Mouse (Mus musculus): ENCODE data around the gene Shkbp1. TPM values are rescaled to one million over a fixed set of nuclear protein-coding genes. Genes with fewer than 3 reads are reported as not detected.

Gene Shkbp1
- polyA plus RNA-seq, 1 experiment from 2014 or later: 38.8 TPM

DNA sequence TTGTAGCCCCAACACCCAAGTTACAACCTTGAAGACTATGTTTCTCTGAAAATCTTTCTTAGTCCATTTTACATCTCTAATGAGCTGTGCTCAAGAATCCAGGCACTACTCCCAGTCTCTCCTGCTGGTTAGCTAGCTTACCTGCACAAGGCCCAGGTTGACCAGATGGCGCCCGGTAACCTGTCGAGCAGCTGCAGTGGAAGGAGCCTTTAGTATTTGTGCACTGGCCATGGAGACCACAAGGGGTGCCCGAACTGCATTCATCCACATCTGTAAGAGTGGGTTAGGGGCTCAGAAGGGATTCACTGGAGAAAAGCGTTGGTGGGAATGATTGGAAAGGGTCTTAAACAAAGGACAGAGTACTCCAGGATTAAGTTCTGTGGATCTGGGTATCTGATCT, 32.8 kb downstream of the Shkbp1 start:
- 93% methylated on average over 5 of the region's 5 CpGs for WGBS
- Histone ChIP-seq H3K4me1 (peaks cover 6% of the 10 kb centered on the region), H3K9me3 (no peaks in the 10 kb centered on the region), H3K27me3 (replicated peaks) (peaks cover 10% of the 10 kb centered on the region; the same call in 1 of the 2 replicates), H3K4me2 (no peak overlapping the region), H3K4me3 (replicated peaks) (no peak overlapping the region), H3K9ac (no peak overlapping the region), H3K27ac (no peak overlapping the region), H3K36me3 (peaks cover 42% of the 10 kb centered on the region)
- ATAC-seq (ENCODE audit: insufficient read depth, low FRiP score, low read depth): no peak

DNA sequence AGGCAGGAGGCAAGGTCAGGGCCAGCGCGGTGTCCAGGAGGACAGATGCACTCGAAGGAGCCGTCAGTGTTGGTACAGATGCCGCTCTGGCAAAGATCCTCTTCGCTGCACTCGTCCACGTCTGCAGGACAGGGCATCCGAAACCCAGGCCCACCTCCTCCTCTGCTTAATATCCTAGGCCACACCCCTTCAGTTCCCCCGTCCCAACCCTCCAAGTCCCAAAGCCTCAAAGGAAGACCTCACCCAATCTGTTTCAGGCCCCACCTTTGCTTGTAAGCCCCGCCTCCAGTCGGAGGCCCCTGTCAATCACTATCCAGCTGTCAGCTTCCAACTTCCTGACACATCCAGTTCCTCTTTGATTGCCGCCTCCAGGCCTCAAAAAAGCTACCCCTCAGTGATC, 33.5 kb downstream of the Shkbp1 start:
- no peak overlapping the region for H3K4me3 ChIP-seq (replicated peaks)
- H3K27me3 ChIP-seq (replicated peaks): peaks cover 8% of the 10 kb centered on the region; the same call in 1 of the 2 replicates
- peaks cover 6% of the 10 kb centered on the region for H3K4me1 ChIP-seq
- no peaks in the 10 kb centered on the region for H3K9me3 ChIP-seq
- no peak overlapping the region for H3K27ac ChIP-seq
- WGBS: 28% methylated on average over 13 of the region's 13 CpGs
- H3K4me2 ChIP-seq: no peak overlapping the region
- ATAC-seq (ENCODE audit: insufficient read depth, low FRiP score, low read depth): no peak
- H3K36me3 ChIP-seq: peaks cover 41% of the 10 kb centered on the region
- H3K9ac ChIP-seq: no peak overlapping the region

DNA sequence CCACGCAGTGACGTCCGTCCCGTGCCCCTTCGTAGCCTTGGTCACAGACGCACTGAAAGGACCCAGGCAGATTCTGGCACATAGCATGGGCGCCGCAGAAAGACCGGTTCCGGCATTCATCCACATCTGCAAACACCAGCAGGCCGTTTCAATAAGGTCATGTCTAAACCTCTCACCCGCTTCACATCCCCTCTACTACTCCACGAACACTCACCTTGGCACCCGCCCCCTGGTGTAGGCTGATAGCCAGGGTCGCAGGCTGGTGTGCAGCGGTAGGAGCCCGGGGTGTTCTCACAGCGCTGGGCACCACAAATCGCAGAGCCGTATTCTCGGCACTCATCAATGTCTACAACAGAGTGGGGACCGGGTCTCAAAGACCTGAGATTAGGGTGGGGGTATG, 36.4 kb downstream of the Shkbp1 start:
- no peak overlapping the region for H3K9ac ChIP-seq
- H3K27ac ChIP-seq: no peak overlapping the region
- H3K36me3 ChIP-seq: peaks cover 49% of the 10 kb centered on the region
- no peaks in the 10 kb centered on the region for H3K27me3 ChIP-seq (replicated peaks)
- H3K4me3 ChIP-seq (replicated peaks): no peak overlapping the region
- ATAC-seq (ENCODE audit: insufficient read depth, low FRiP score, low read depth): no peak
- H3K4me1 ChIP-seq: no peaks in the 10 kb centered on the region
- H3K4me2 ChIP-seq: no peak overlapping the region
- no peaks in the 10 kb centered on the region for H3K9me3 ChIP-seq
- WGBS: 90% methylated on average over 22 of the region's 22 CpGs

DNA sequence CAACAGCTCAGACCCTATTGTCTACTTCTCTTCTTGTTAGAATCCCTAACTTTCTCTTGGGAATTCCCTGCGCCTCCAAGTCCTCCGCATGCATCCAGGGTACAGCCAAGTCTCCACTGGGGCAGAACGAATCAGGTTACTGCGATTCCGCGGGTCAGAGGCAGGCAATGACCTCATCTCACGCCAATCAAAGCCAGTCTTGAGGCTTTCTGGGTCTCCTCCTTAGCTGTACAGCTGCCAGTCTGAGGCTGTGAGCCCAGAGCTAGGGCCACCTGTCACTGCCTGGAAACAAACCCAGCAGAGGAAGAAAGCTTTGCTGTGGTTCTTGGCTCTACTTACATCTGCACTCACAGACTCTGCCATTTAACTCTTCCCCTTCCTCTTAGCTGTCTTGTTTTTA, 39.9 kb downstream of the Shkbp1 start:
- Histone ChIP-seq H3K4me1 (peaks cover under 1% of the 10 kb centered on the region; the same call in 1 of the 2 replicates), H3K4me3 (replicated peaks) (no peak overlapping the region), H3K9me3 (no peaks in the 10 kb centered on the region), H3K9ac (no peak overlapping the region), H3K4me2 (no peak overlapping the region; the same call in 1 of the 2 replicates), H3K27me3 (replicated peaks) (no peaks in the 10 kb centered on the region), H3K36me3 (peaks cover 47% of the 10 kb centered on the region), H3K27ac (no peak overlapping the region)
- ATAC-seq (ENCODE audit: insufficient read depth, low FRiP score, low read depth): no peak
- 56% methylated on average over 7 of the region's 7 CpGs for WGBS

DNA sequence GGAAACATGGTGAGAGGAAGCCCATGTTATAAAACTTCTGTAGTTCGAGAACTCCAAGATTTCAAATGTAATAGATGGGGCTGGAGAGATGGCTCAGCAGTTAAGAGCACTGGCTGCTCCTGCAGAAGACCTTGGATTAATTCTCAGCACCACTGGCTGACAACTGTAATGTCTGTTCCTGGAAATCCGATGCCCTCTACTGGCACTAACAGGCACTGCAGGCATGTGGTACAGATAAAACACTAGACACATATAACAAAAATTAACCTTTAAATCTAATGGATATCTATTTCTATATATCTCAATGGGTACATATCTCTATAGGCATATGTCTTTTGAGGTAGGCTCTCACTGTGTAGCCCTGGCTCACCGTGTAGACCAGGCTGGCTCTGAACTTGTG, 41.4 kb downstream of the Shkbp1 start:
- no peak overlapping the region for H3K27ac ChIP-seq
- no peak overlapping the region for H3K4me3 ChIP-seq (replicated peaks)
- H3K9ac ChIP-seq: no peak overlapping the region
- peaks cover 11% of the 10 kb centered on the region for H3K4me1 ChIP-seq
- H3K9me3 ChIP-seq: no peaks in the 10 kb centered on the region
- no peak overlapping the region for H3K4me2 ChIP-seq
- H3K27me3 ChIP-seq (replicated peaks): no peaks in the 10 kb centered on the region
- ATAC-seq (ENCODE audit: insufficient read depth, low FRiP score, low read depth): no peak
- H3K36me3 ChIP-seq: peaks cover 42% of the 10 kb centered on the region
- 85% methylated on average over 3 of the region's 3 CpGs for WGBS

DNA sequence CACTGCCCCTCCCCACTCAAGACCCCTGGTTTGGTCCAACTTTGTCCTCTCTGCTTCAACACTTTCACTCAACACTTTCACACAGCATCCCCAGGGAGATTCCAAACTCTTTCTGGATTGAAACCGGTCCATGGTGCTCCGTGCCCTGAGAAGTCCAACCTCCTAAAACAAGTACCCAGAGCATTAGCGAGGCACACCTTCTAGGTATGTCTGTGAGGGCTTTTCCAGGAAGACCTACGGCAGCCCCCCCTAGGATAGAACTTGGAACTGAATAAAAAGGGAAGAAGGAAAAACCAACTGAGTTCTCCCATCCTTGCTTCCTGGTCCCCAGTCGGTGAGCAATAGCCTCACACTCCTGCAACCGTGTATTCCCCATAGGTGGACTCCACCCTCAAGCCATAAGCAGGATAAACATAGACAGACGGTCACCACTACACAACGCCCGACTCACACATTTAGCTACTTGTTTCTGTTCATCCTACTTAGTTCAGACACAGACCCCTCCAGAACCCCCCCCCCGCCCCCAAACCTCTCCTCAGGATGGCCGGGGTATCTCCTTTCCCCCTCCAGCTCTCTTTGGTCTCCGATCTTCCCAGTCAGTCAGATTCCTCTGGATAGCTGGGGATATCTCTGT, 44.1 kb downstream of the Shkbp1 start:
- H3K4me2 ChIP-seq: no peak overlapping the region
- no peak overlapping the region for H3K9ac ChIP-seq
- 84% methylated on average over 12 of the region's 12 CpGs for WGBS
- H3K4me1 ChIP-seq: peaks cover 20% of the 10 kb centered on the region
- H3K9me3 ChIP-seq: no peaks in the 10 kb centered on the region
- peaks cover 39% of the 10 kb centered on the region for H3K36me3 ChIP-seq
- ATAC-seq (ENCODE audit: insufficient read depth, low FRiP score, low read depth): no peak
- H3K4me3 ChIP-seq (replicated peaks): no peak overlapping the region
- no peaks in the 10 kb centered on the region for H3K27me3 ChIP-seq (replicated peaks)
- H3K27ac ChIP-seq: no peak overlapping the region

DNA sequence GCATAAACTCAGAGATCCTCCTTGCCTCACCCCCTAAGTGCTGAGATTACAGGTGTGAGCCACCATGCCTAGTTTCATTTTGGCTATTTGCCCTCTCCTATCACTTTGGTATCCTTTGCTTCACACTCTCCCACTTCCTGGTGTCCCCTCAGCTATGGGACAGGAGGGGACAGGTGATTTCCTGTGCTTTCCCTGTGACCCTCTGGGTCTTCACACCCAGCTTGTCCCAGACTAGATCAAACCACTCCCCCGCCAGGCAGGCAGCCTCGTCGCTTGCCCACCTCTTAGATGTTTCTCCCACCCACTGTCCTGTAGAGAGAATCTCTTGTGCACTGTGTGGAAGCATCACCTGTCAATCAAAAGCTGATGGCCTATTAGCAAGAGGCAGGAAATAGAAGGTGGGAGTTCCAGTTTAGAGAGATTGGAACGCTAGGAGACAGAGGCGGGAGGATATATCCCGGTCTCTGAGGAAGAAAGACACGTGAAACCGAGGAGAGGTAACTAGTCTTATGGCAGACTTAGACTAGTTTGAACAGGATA, 44.8 kb downstream of the Shkbp1 start:
- Histone ChIP-seq H3K4me3 (replicated peaks) (no peak overlapping the region), H3K27me3 (replicated peaks) (no peaks in the 10 kb centered on the region), H3K9ac (no peak overlapping the region), H3K9me3 (no peaks in the 10 kb centered on the region), H3K27ac (peak overlapping the region; percentile 21; the same call in 1 of the 2 replicates), H3K4me2 (peak overlapping the region; percentile 51; the same call in 1 of the 2 replicates), H3K4me1 (peaks cover 20% of the 10 kb centered on the region), H3K36me3 (peaks cover 35% of the 10 kb centered on the region)
- no peak for ATAC-seq (ENCODE audit: insufficient read depth, low FRiP score, low read depth)
- WGBS: 54% methylated on average over 8 of the region's 8 CpGs

DNA sequence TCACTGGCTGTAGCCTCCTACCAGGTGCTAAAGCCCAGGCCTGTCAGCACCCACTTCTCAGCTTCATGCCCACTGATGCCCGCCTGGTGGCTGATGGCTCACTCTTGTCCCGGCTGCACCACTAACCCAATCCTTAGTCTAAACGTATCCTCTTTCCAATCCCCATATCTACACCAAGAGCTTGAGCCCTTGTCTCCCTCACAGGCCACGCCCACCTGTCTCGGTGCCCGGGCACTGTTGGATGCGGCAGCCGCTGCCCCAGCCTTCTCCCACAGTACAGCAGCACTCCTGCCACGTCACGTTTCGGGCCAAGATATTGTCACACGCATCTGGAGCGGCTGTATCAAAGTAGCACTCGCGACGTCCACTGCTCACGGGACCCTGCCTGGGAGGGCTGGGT, 45.5 kb downstream of the Shkbp1 start:
- Histone ChIP-seq H3K4me1 (peaks cover 20% of the 10 kb centered on the region), H3K36me3 (peaks cover 34% of the 10 kb centered on the region), H3K4me3 (replicated peaks) (peak overlapping the region; percentile 18; the same call in 1 of the 2 replicates), H3K9me3 (no peaks in the 10 kb centered on the region), H3K9ac (no peak overlapping the region), H3K27ac (peak overlapping the region; percentile 45; the same call in 1 of the 2 replicates), H3K27me3 (replicated peaks) (no peaks in the 10 kb centered on the region), H3K4me2 (peak overlapping the region; percentile 51)
- 0 out of 2 replicates have a peak, but pooled peaks have one; percentile 11 for ATAC-seq (ENCODE audit: insufficient read depth, low FRiP score, low read depth)
- WGBS: 22% methylated on average over 17 of the region's 17 CpGs

DNA sequence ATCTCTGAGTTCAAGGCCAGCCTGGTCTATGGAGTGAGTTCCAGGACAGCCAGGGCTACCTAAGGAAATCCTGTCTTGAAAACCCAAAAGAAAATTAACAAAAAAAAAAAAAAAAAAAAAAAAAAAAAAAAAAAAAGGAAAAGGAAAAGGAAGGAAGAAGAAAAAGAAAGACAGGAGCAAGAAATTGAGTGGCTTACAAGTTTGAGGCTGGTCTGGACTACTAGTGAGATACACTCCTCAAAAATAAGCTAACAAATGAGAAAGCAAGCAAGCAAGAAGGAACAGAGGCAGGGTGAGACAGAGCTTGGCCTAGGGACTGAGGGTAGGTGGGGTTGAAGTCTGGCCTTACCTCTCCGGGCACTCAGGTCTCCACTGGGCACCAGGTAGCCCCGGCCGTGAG, 46.0 kb downstream of the Shkbp1 start:
- WGBS: 69% methylated on average over 3 of the region's 3 CpGs
- no peak for ATAC-seq (ENCODE audit: insufficient read depth, low FRiP score, low read depth)
- H3K27ac ChIP-seq: peak overlapping the region; percentile 45; the same call in 1 of the 2 replicates

DNA sequence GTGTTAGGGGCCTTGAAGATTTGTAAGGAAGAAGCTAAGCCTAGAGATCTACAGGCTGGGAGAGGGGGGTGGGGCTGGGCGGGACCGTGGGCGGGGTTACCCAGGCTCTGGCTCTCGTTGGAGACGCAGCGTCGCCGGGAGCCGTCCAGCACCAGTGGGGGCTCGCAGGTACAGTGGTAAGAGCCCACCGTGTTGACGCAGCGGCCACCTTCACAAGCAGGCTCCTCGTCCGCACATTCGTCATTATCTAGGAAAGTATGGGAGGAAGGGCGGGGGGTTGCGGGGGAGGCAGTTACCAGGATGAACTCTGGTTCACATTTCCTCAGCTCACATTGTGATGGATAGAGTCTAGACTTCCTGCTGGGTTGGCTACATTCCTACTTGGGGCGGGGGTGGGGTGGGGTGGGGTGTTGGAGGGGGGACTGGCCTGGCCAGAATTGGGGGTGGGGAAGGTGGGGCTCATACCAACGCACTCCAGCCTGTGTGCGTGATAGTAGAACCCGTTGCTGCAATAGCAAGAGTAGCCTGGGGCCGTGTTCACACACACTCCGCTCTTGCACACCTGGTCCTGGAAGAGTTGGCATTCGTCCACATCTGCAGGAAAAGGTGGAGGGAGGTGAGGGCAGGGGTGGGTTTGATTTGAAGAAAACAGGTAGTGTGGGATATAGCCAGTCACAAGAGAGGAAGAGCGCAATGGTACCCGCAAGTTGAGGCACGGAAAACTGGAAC, 46.8 kb downstream of the Shkbp1 start:
- Histone ChIP-seq H3K4me1 (peaks cover 20% of the 10 kb centered on the region), H3K4me3 (replicated peaks) (peak overlapping the region; percentile 31), H3K27me3 (replicated peaks) (no peaks in the 10 kb centered on the region), H3K4me2 (peak overlapping the region; percentile 53), H3K36me3 (peaks cover 26% of the 10 kb centered on the region), H3K27ac (peak overlapping the region; percentile 63; the same call in 1 of the 2 replicates), H3K9ac (no peak overlapping the region; the same call in 1 of the 2 replicates), H3K9me3 (no peaks in the 10 kb centered on the region)
- peak; percentile 55 for ATAC-seq (ENCODE audit: insufficient read depth, low FRiP score, low read depth)
- WGBS: 13% methylated on average over 28 of the region's 28 CpGs

More for the DNA sequence above, 46.0 kb downstream of the Shkbp1 start:
- H3K4me2 ChIP-seq: peak overlapping the region; percentile 51
- H3K9ac ChIP-seq: no peak overlapping the region
- no peaks in the 10 kb centered on the region for H3K27me3 ChIP-seq (replicated peaks)
- no peak overlapping the region for H3K4me3 ChIP-seq (replicated peaks)
- peaks cover 20% of the 10 kb centered on the region for H3K4me1 ChIP-seq
- peaks cover 34% of the 10 kb centered on the region for H3K36me3 ChIP-seq
- no peaks in the 10 kb centered on the region for H3K9me3 ChIP-seq

DNA sequence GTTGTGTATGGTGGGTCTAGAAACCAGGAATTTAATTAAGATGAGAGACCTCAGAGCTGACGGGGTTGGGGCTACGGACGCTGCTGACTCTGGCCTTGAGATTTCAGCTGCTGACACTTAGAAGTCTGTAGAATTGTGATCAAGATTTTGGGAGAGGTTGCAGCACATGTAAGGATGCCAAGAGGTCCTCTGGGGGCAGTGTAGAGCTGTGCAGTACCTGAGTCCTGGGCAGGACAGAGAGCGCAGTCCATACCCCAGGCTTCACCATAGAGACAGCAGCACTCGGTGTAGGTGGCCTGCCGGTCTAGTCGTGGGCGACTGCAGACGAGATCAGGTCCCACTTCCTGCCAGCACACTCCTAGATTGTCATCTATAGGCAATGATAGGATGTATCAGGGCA, 48.3 kb downstream of the Shkbp1 start:
- Histone ChIP-seq H3K4me2 (no peak overlapping the region), H3K9me3 (no peaks in the 10 kb centered on the region), H3K4me3 (replicated peaks) (no peak overlapping the region), H3K4me1 (peaks cover 20% of the 10 kb centered on the region), H3K27ac (no peak overlapping the region), H3K27me3 (replicated peaks) (no peaks in the 10 kb centered on the region), H3K36me3 (peaks cover 14% of the 10 kb centered on the region; the same call in 1 of the 2 replicates), H3K9ac (no peak overlapping the region)
- WGBS: 66% methylated on average over 9 of the region's 9 CpGs
- no peak for ATAC-seq (ENCODE audit: insufficient read depth, low FRiP score, low read depth)

All from stomach, embryonic 15.5 days (tissue).